ENCODE assay signal across 11 mouse cellular contexts in the genomic region with DNA sequence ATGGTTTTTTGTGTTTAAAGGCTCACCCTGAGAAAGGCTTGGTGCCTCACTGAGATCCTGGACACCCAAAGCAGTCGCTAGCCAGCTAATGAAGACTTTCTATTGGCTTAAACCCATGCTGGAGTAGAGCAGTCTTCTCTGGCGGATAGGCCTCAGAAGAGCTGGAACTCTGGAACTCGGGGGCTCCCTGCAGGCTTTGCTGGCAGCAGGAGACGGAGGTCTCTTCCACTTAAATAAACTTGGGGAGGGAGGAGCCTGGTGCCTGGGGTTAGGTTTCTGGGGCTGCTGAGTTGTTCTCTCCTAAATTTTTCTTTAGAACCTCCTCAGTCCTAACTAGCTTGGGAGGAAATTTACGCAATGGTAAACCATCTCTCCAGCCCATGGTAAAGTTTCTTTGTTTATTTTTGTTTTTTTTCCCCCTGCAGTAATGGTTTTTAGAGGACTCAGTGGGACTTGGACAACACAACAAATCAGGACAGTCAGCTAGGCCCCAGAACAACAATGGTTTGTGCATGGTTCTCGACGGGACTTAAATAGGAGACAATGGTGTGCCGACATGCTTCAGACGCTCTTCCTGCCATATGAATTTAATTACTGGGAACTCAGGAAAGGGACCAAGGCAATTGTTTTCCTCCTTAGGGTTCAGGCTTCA. TPM values are rescaled to one million over a fixed set of nuclear protein-coding genes. Genes with fewer than 3 reads are reported as not detected.
A peak's percentile ranks its signal among the peaks of the same experiment; 100 is the strongest.
DNase-seq lines count a peak whose midpoint lies in the region; ATAC-seq lines count a peak whose summit lies in the region.
"Had no signal": no experiment of that assay in that cellular context is flagged by ENCODE, and none has a peak within 500 bp of the region (broad histone marks: within the 10 kb centered on the region; RNA-seq: fewer than 3 reads in every experiment).

No protein-coding gene starts in this region.

- no peaks in the 10 kb centered on the region for H3K9me3 ChIP-seq in heart, embryonic 15.5 days (replicated peaks)
- no peaks in the 10 kb centered on the region for H3K9me3 ChIP-seq in embryonic facial prominence, embryonic 11.5 days (replicated peaks; ENCODE audit: control insufficient read depth, low read length)
- no peaks in the 10 kb centered on the region for H3K9me3 ChIP-seq in hindbrain, embryonic 16.5 days (ENCODE audit: control insufficient read depth, low read length)
- no peaks in the 10 kb centered on the region for H3K9me3 ChIP-seq in neural tube, embryonic 11.5 days (ENCODE audit: control insufficient read depth, low read length)

- DNase-seq in heart, postnatal 4 days, result no peak
- peak; percentile 56 for DNase-seq in embryonic facial prominence, embryonic 11.5 days (ENCODE audit: low spot score)
- no peak for DNase-seq in neural tube, embryonic 11.5 days (ENCODE audit: low spot score)
- no peak for DNase-seq in left cerebral cortex, postnatal 14 days (ENCODE audit: low spot score in 2 of 2)
- DNase-seq in Muller cell, postnatal 12 days (ENCODE audit: inconsistent ontology term), result no peak
- DNase-seq: thymus, postnatal 36 days had no signal

- peaks cover 12% of the 10 kb centered on the region for H3K4me1 ChIP-seq in heart, embryonic 15.5 days (replicated peaks)
- peaks cover 5% of the 10 kb centered on the region; the same call in 1 of the 2 replicates for H3K4me1 ChIP-seq in embryonic facial prominence, embryonic 11.5 days (ENCODE audit: control insufficient read depth, insufficient read depth, low read length)
- H3K4me1 ChIP-seq in hindbrain, embryonic 16.5 days (ENCODE audit: control insufficient read depth, insufficient read depth, low read depth, low read length), result no peaks in the 10 kb centered on the region
- peaks cover 6% of the 10 kb centered on the region; the same call in 1 of the 2 replicates for H3K4me1 ChIP-seq in neural tube, embryonic 11.5 days (ENCODE audit: control insufficient read depth, insufficient read depth, low read length)

- H3K4me2 ChIP-seq in heart, embryonic 15.5 days, result no peak overlapping the region
- no peak overlapping the region for H3K4me2 ChIP-seq in embryonic facial prominence, embryonic 11.5 days (ENCODE audit: low read depth, low read length)
- H3K4me2 ChIP-seq in hindbrain, embryonic 16.5 days (ENCODE audit: low read length), result no peak overlapping the region
- no peak overlapping the region for H3K4me2 ChIP-seq in neural tube, embryonic 11.5 days (ENCODE audit: low read depth)

- intact Hi-C loops in left cerebral cortex, postnatal 14 days (cut with DNase I), result no loop called here

- H3K9ac ChIP-seq in heart, embryonic 15.5 days, result no peak overlapping the region
- H3K9ac ChIP-seq in embryonic facial prominence, embryonic 11.5 days (replicated peaks; ENCODE audit: low read length), result peak overlapping the region; percentile 30
- no peak overlapping the region for H3K9ac ChIP-seq in hindbrain, embryonic 16.5 days (ENCODE audit: low read depth, low read length)
- H3K9ac ChIP-seq in neural tube, embryonic 11.5 days (ENCODE audit: low read length), result peak overlapping the region; percentile 33; the same call in 1 of the 2 replicates

- no peak for ATAC-seq in heart, embryonic 15.5 days (replicated peaks; ENCODE audit: insufficient number of reproducible peaks, insufficient read depth, low FRiP score, low read depth)
- ATAC-seq in embryonic facial prominence, embryonic 11.5 days (replicated peaks; ENCODE audit: insufficient number of reproducible peaks, low FRiP score, low TSS enrichment, low read depth), result 0 out of 2 replicates have a peak, but pooled peaks have one; percentile 38
- ATAC-seq in hindbrain, embryonic 16.5 days, result peak; percentile 60
- ATAC-seq in neural tube, embryonic 11.5 days (ENCODE audit: insufficient read depth, low FRiP score, low TSS enrichment), result no peak
- no peak for ATAC-seq in activated CD4-positive, CD25-positive, alpha-beta regulatory T cell, adult 4 months

- no peaks in the 10 kb centered on the region for H3K27me3 ChIP-seq in heart, embryonic 15.5 days
- no peaks in the 10 kb centered on the region for H3K27me3 ChIP-seq in embryonic facial prominence, embryonic 11.5 days (ENCODE audit: control insufficient read depth, insufficient read depth, low read length)
- H3K27me3 ChIP-seq in hindbrain, embryonic 16.5 days (replicated peaks; ENCODE audit: control insufficient read depth, insufficient read depth, low read length), result no peaks in the 10 kb centered on the region
- H3K27me3 ChIP-seq in neural tube, embryonic 11.5 days (ENCODE audit: control insufficient read depth, insufficient read depth, low read length), result no peaks in the 10 kb centered on the region

- no peaks in the 10 kb centered on the region for H3K36me3 ChIP-seq in heart, embryonic 15.5 days
- H3K36me3 ChIP-seq in embryonic facial prominence, embryonic 11.5 days (replicated peaks; ENCODE audit: control insufficient read depth, insufficient read depth, low read depth, low read length), result no peaks in the 10 kb centered on the region
- H3K36me3 ChIP-seq in hindbrain, embryonic 16.5 days (ENCODE audit: control insufficient read depth, insufficient read depth, low read length), result no peaks in the 10 kb centered on the region
- no peaks in the 10 kb centered on the region for H3K36me3 ChIP-seq in neural tube, embryonic 11.5 days (ENCODE audit: control insufficient read depth, insufficient read depth, low read length)

- no peak overlapping the region for H3K4me3 ChIP-seq in heart, embryonic 15.5 days
- H3K4me3 ChIP-seq in embryonic facial prominence, embryonic 11.5 days (ENCODE audit: low read depth, low read length), result no peak overlapping the region
- H3K4me3 ChIP-seq in hindbrain, embryonic 16.5 days (ENCODE audit: low read length), result no peak overlapping the region
- H3K4me3 ChIP-seq in neural tube, embryonic 11.5 days (ENCODE audit: low read depth, low read length), result no peak overlapping the region

- WGBS in heart, embryonic 15.5 days, result 58% methylated on average over 9 of the region's 9 CpGs
- 42% methylated on average over 9 of the region's 9 CpGs for WGBS in embryonic facial prominence, embryonic 11.5 days
- 24% methylated on average over 9 of the region's 9 CpGs for WGBS in hindbrain, embryonic 16.5 days
- 33% methylated on average over 9 of the region's 9 CpGs for WGBS in neural tube, embryonic 11.5 days

- peak overlapping the region; percentile 81 for H3K27ac ChIP-seq in heart, embryonic 15.5 days
- H3K27ac ChIP-seq in embryonic facial prominence, embryonic 11.5 days (replicated peaks; ENCODE audit: low read depth, low read length), result peak overlapping the region; percentile 81
- peak overlapping the region; percentile 52; the same call in 1 of the 2 replicates for H3K27ac ChIP-seq in hindbrain, embryonic 16.5 days (ENCODE audit: low read depth, low read length)
- H3K27ac ChIP-seq in neural tube, embryonic 11.5 days (ENCODE audit: low read depth, low read length), result peak overlapping the region; percentile 84

RNA-seq across cellular contexts. Expression of gene Tex44, which starts 38.2 kb away (rescaled TPM):
- not detected in 2 replicates for polyA plus RNA-seq in heart, embryonic 15.5 days (2015; fragmentation: Nextera tagmentation; extraction: Ambion mirVana)
- not detected for total RNA-seq in heart, postnatal 4 days (2021)
- polyA plus RNA-seq in embryonic facial prominence, embryonic 11.5 days (2014; fragmentation: Nextera tagmentation; extraction: Ambion mirVana), result not detected in 2 replicates
- polyA plus RNA-seq in hindbrain, embryonic 16.5 days (2015; fragmentation: Nextera tagmentation; extraction: Ambion mirVana), result not detected in 2 replicates
- polyA plus RNA-seq in neural tube, embryonic 11.5 days (2014; fragmentation: Nextera tagmentation; extraction: Ambion mirVana), result not detected in 2 replicates
- total RNA-seq in left cerebral cortex, postnatal 14 days (2021), result not detected
- polyA plus RNA-seq in activated CD4-positive, CD25-positive, alpha-beta regulatory T cell, adult 4 months (2017; shearing (Covaris generic)), result not detected
- total RNA-seq: left cerebral cortex, adult 18-20 months; MEL had no signal

RNA-seq across cellular contexts. Expression of gene Nmur1, which starts 38.3 kb away (rescaled TPM):
- polyA plus RNA-seq in heart, embryonic 15.5 days (2015; fragmentation: Nextera tagmentation; extraction: Ambion mirVana), result not detected in 2 replicates
- total RNA-seq in heart, postnatal 4 days (2021), result not detected
- not detected in 2 replicates for polyA plus RNA-seq in embryonic facial prominence, embryonic 11.5 days (2014; fragmentation: Nextera tagmentation; extraction: Ambion mirVana)
- polyA plus RNA-seq in hindbrain, embryonic 16.5 days (2015; fragmentation: Nextera tagmentation; extraction: Ambion mirVana), result 0.13 TPM in 1 of 2 replicates, not detected in the other
- 0.35 TPM in 1 of 2 replicates, not detected in the other for polyA plus RNA-seq in neural tube, embryonic 11.5 days (2014; fragmentation: Nextera tagmentation; extraction: Ambion mirVana)
- total RNA-seq in left cerebral cortex, postnatal 14 days (2021), result under 1 TPM; 0.25 to 0.53 TPM
- polyA plus RNA-seq in activated CD4-positive, CD25-positive, alpha-beta regulatory T cell, adult 4 months (2017; shearing (Covaris generic)), result 1 to 10 TPM in 1 of 2 experiments, under 1 TPM in 1; 0.38 to 3.9 TPM
- total RNA-seq: left cerebral cortex, adult 18-20 months; MEL had no signal

Comparison
In these comparisons a context has a peak if more than half of its experiments do, and no peak if none do; other contexts are left out.
1. ATAC-seq: peak in embryonic facial prominence, embryonic 11.5 days (single experiment) and hindbrain, embryonic 16.5 days (single experiment); none in heart, embryonic 15.5 days (single experiment), neural tube, embryonic 11.5 days (single experiment) and activated CD4-positive, CD25-positive, alpha-beta regulatory T cell, adult 4 months (single experiment).
2. H3K9ac ChIP-seq: peak in embryonic facial prominence, embryonic 11.5 days (single experiment) and neural tube, embryonic 11.5 days (single experiment); none in heart, embryonic 15.5 days (single experiment) and hindbrain, embryonic 16.5 days (single experiment).
3. Peak in every context shown above with its lines, with median percentiles within 50 percentile points of each other: H3K27ac ChIP-seq.